Mouse (Mus musculus) ovary, postnatal 10 days (tissue): Measurements from ENCODE around the gene Defb47.
A peak's percentile ranks its signal among the peaks of the same experiment; 100 is the strongest.

Experiments used
- DNase-seq: peaks from one replicate; pipeline ENCODE4 v3.0.0; 2022; ENCODE audit warnings: low spot score

The Defb47 gene

GRCm38 (mm10) chr14:62997777-62998176, at the start of gene Defb47:
Gene Defb47 (plus strand): TSS chr14:62998077.
- no peak for DNase-seq

GRCm38 (mm10) chr14:62956091-62956490, 41.8 kb upstream of the Defb47 start:
- DNase-seq = no peak

DNA sequence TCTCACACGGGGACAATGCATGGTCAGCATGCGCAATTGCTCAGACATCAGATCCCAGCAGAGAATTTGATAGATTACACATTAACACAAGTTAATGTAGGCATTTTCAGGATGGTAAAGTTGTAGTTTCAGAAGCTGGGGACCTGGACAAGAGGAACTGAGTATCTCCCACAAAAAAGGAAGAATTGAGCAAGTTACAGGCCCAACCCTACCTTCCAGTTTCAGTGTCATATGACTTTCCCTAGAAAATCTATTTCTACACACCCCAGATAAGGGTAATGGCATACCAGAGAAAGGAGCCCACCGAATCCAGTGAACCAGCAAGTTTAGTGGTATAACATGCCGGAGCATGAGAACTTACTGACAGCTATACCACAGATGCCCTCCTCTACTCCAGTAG, 34.2 kb upstream of the Defb47 start:
- DNase-seq = no peak

- DNase-seq = no peak
These were observed 32.5 kb upstream of the Defb47 start for GRCm38 (mm10) chr14:62965342-62965741.

- DNase-seq = no peak
These were observed 31.9 kb upstream of the Defb47 start for GRCm38 (mm10) chr14:62965811-62966520.

- peak; percentile 27 for DNase-seq
These were observed 22.8 kb upstream of the Defb47 start for GRCm38 (mm10) chr14:62975046-62975445.

DNA sequence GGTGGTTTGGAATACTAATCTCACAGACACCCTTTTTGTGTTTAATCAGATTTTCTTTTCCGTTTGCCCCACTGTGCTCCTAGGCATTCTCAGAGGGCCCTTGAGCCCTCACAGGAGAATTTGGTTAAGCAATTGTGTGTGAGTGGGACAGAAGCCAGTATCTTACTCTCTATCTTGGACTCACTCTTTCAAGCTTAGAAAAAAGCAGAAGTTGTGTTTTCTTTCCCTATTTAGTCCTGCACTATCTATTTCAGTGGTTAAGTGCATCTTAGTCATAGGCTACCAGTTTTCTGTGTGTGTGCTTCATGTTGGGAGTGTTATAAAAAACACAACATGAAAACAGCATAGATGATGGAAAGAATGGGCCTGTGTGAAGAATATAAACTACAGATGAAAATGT, 18.1 kb upstream of the Defb47 start:
- no peak for DNase-seq

DNA sequence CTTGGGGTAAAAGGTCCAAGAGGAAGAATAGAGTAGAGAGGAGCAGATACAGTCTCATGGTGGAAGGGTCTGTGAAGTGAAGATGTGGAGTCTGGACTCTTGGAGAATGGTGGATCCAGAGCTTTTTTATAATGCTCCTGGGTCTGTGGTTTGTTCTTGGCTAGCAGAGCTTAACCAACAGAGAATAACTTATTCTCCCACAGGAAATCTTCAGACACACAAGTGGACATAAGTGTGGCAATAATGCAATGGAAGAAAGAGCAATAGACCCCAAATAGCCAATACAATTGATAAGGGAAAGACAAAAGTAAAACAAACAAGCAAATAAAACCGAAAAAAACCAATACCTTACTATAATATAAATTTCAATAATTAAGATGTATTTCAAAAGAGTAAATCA, 13.5 kb upstream of the Defb47 start, which contains the start of gene Defb48:
Defb48 (minus strand) TSS at position 101 of the 400 bp plus-strand sequence.
- no peak for DNase-seq

DNA sequence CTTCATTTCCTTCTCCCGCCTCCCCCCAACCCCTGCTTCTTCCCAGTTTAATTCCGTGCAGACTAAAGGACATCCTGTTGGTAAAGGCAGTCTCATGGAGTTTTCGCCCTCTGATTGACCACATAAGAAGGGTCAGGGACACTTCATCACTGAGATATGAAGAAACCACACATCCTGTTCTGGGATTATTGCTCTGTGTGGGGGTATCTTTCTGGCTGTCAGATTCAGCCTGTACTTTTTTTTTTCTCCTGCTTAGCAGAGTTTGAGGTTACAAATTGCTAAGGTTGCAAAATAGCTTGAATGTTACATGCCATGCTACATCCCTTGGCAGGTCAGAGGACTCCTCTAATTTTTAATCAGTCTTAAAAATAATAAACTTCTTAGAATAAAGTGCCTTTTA, 6.6 kb upstream of the Defb47 start:
- no peak for DNase-seq

GRCm38 (mm10) chr14:62991849-62992510, 5.9 kb upstream of the Defb47 start:
- no peak for DNase-seq

GRCm38 (mm10) chr14:62998977-62999376, 1.1 kb downstream of the Defb47 start:
- no peak for DNase-seq

GRCm38 (mm10) chr14:63002588-63002987, 4.7 kb downstream of the Defb47 start:
- no peak for DNase-seq

- DNase-seq = no peak
These were observed 13.6 kb downstream of the Defb47 start, which contains the start of gene Defb43 for GRCm38 (mm10) chr14:63011471-63011870. Gene Defb43 (plus strand): TSS chr14:63011771.

- no peak for DNase-seq
These were observed 15.2 kb downstream of the Defb47 start for GRCm38 (mm10) chr14:63013082-63013481.

DNA sequence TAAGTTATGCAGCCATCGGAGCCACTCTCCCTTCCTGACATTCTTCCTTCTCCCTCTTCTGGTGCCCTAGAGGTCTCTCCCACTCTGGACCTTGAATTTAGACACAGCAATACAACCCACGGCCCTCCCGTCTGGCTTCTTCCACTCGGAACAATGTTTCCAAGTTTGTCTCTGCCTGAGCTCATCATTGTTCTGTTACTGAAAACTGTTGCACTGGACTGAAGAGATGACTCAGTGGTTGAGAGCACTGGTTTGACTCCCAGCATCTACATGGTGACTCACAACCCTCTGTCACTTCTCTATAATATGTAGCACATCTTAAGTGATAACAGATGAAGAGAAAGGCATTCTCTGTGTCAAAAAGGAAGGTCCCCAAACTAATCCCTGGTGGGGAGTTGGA, 16.8 kb downstream of the Defb47 start:
- DNase-seq = no peak

DNA sequence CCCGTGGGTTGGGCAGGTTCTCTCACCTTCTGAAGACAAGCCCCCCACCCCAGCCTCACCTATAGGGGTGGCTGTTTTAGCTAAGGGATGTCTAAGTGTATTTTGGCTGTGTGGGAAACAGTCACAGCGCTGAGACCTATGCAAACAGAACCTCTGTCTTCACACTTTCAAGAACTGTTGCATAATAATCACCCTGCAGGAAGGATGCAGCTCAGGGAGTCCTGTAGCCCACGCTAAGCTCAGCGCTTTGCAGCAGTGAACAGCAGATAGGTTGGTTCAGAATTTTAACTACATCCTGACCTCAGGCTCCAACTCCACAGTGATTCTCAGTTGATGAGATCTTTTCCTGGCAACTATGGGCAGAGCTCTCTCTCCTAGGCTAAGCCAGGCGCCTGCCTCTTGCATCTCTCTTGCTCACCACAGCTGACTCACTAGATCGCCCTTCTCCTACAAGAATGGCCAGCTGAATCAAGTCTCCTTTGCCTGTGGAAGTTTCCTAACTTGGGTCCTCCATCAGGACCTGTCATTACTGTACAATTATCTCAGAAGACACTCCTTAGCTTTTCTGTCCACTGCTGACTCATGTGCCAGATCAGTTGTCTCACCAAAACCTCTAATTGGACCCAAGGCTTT, 22.8 kb downstream of the Defb47 start:
- no peak for DNase-seq

- DNase-seq = no peak
These were observed 48.8 kb downstream of the Defb47 start, which contains the start of gene Defb42 for GRCm38 (mm10) chr14:63046691-63047090. Gene Defb42 (plus strand): TSS chr14:63046991.

DNA sequence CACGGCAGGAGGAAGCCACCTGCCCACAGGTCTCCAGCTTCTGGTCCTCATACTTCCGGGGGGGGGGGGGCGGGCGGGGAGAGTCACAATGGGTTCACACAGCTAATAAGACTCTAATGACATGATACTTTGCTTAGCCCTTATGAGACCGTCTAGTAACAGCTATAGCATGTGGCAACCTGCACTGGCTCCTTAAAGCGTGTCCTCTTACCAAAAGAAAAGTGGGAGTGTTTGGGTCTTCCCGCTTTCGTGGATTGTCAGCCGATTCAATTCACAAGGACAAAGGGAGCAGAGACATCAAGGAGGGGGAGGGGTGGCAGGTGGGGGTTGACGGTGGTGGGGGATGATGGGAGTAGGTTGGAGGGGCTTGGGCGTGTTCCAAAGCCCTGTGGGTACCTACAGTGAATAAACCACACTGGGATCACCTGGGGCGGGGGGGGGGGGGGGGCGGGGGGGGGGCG, 52.1 kb downstream of the Defb47 start, which contains the start of gene Defb30:
Defb30 (minus strand) TSS at position 51 of the 461 bp plus-strand sequence.
- no peak for DNase-seq
